Mouse (Mus musculus): ENCODE data around the gene Rnf39. TPM values are rescaled to one million over a fixed set of nuclear protein-coding genes. Genes with fewer than 3 reads are reported as not detected.

Rnf39 gene
- polyA plus RNA-seq, 1 experiment from 2014 or later, result not detected

- WGBS (ENCODE audit: missing documents), result 0% methylated on average over 31 of the region's 36 CpGs
- H3K36me3 ChIP-seq (ENCODE audit: inconsistent target), result peaks cover 30% of the 10 kb centered on the region; the same call in 1 of the 2 replicates
- peak within 1 kb of the TSS; percentile 98 for H3K4me3 ChIP-seq (ENCODE audit: inconsistent target)
- peaks cover 15% of the 10 kb centered on the region for H3K79me2 ChIP-seq (ENCODE audit: inconsistent target)
- H3K27ac ChIP-seq, result peak within 1 kb of the TSS; percentile 56
These were observed 8.5 kb downstream of the Rnf39 start, which contains the start of gene Ppp1r11 for GRCm38 (mm10) chr17:36950981-36951947. TSS of gene Ppp1r11 (minus strand) at chr17:36951741.

GRCm38 (mm10) chr17:36952631-36953030, 9.9 kb downstream of the Rnf39 start:
- Histone ChIP-seq H3K4me3 (ENCODE audit: inconsistent target) (no peak overlapping the region), H3K27ac (no peak overlapping the region), H3K36me3 (ENCODE audit: inconsistent target) (peaks cover 34% of the 10 kb centered on the region; the same call in 1 of the 2 replicates), H3K79me2 (ENCODE audit: inconsistent target) (peaks cover 19% of the 10 kb centered on the region)
- 97% methylated on average over 2 of the region's 2 CpGs for WGBS (ENCODE audit: missing documents)

- Histone ChIP-seq H3K4me3 (ENCODE audit: inconsistent target) (no peak overlapping the region), H3K79me2 (ENCODE audit: inconsistent target) (peaks cover 23% of the 10 kb centered on the region), H3K27ac (no peak overlapping the region), H3K36me3 (ENCODE audit: inconsistent target) (peaks cover 34% of the 10 kb centered on the region; the same call in 1 of the 2 replicates)
- WGBS (ENCODE audit: missing documents), result 100% methylated on average over 1 of the region's 1 CpGs
These were observed 10.3 kb downstream of the Rnf39 start for GRCm38 (mm10) chr17:36953062-36953461.

- Histone ChIP-seq H3K36me3 (ENCODE audit: inconsistent target) (peaks cover 22% of the 10 kb centered on the region; the same call in 1 of the 2 replicates), H3K79me2 (ENCODE audit: inconsistent target) (peaks cover 9% of the 10 kb centered on the region; the same call in 1 of the 2 replicates), H3K4me3 (ENCODE audit: inconsistent target) (peak within 1 kb of the TSS; percentile 94), H3K27ac (peak within 1 kb of the TSS; percentile 56)
- 1% methylated on average over 45 of the region's 46 CpGs for WGBS (ENCODE audit: missing documents)
These were observed 15.5 kb downstream of the Rnf39 start, which contains the start of the genes Znrd1 and Znrd1as for GRCm38 (mm10) chr17:36957999-36958743. TSS of gene Znrd1 (minus strand) at chr17:36958559. TSS of gene Znrd1as (plus strand) at chr17:36958592.

- WGBS (ENCODE audit: missing documents), result 36% methylated on average over 12 of the region's 12 CpGs
- H3K27ac ChIP-seq, result peak overlapping the region; percentile 56
- H3K79me2 ChIP-seq (ENCODE audit: inconsistent target), result peaks cover 9% of the 10 kb centered on the region; the same call in 1 of the 2 replicates
- H3K36me3 ChIP-seq (ENCODE audit: inconsistent target), result peaks cover 22% of the 10 kb centered on the region; the same call in 1 of the 2 replicates
- H3K4me3 ChIP-seq (ENCODE audit: inconsistent target), result peak overlapping the region; percentile 94
These were observed 16.2 kb downstream of the Rnf39 start for GRCm38 (mm10) chr17:36958884-36959283.

- peaks cover 6% of the 10 kb centered on the region; the same call in 1 of the 2 replicates for H3K36me3 ChIP-seq (ENCODE audit: inconsistent target)
- no peak overlapping the region for H3K27ac ChIP-seq
- 85% methylated on average over 1 of the region's 1 CpGs for WGBS (ENCODE audit: missing documents)
- no peak overlapping the region for H3K4me3 ChIP-seq (ENCODE audit: inconsistent target)
- peaks cover 9% of the 10 kb centered on the region; the same call in 1 of the 2 replicates for H3K79me2 ChIP-seq (ENCODE audit: inconsistent target)
These were observed 18.4 kb downstream of the Rnf39 start for GRCm38 (mm10) chr17:36961125-36961524.

GRCm38 (mm10) chr17:36966875-36967274, 24.2 kb downstream of the Rnf39 start:
- WGBS (ENCODE audit: missing documents), result 9% methylated on average over 1 of the region's 1 CpGs
- Histone ChIP-seq H3K79me2 (ENCODE audit: inconsistent target) (no peaks in the 10 kb centered on the region), H3K27ac (no peak overlapping the region), H3K36me3 (ENCODE audit: inconsistent target) (no peaks in the 10 kb centered on the region), H3K4me3 (ENCODE audit: inconsistent target) (no peak overlapping the region)

- H3K27ac ChIP-seq, result no peak overlapping the region
- no peaks in the 10 kb centered on the region for H3K79me2 ChIP-seq (ENCODE audit: inconsistent target)
- no peaks in the 10 kb centered on the region for H3K36me3 ChIP-seq (ENCODE audit: inconsistent target)
- no peak overlapping the region for H3K4me3 ChIP-seq (ENCODE audit: inconsistent target)
- WGBS (ENCODE audit: missing documents), result 80% methylated on average over 14 of the region's 14 CpGs
These were observed 27.7 kb downstream of the Rnf39 start for GRCm38 (mm10) chr17:36970316-36970890.

- no peaks in the 10 kb centered on the region for H3K79me2 ChIP-seq (ENCODE audit: inconsistent target)
- 15% methylated on average over 6 of the region's 6 CpGs for WGBS (ENCODE audit: missing documents)
- no peak overlapping the region for H3K27ac ChIP-seq
- H3K4me3 ChIP-seq (ENCODE audit: inconsistent target), result no peak overlapping the region
- no peaks in the 10 kb centered on the region for H3K36me3 ChIP-seq (ENCODE audit: inconsistent target)
These were observed 28.6 kb downstream of the Rnf39 start for GRCm38 (mm10) chr17:36971172-36971850.

- Histone ChIP-seq H3K36me3 (ENCODE audit: inconsistent target) (no peaks in the 10 kb centered on the region), H3K4me3 (ENCODE audit: inconsistent target) (no peak overlapping the region), H3K79me2 (ENCODE audit: inconsistent target) (no peaks in the 10 kb centered on the region), H3K27ac (no peak overlapping the region)
- 48% methylated on average over 3 of the region's 3 CpGs for WGBS (ENCODE audit: missing documents)
These were observed 30.1 kb downstream of the Rnf39 start for GRCm38 (mm10) chr17:36972791-36973190.

GRCm38 (mm10) chr17:36973271-36973787, 30.6 kb downstream of the Rnf39 start:
- Histone ChIP-seq H3K36me3 (ENCODE audit: inconsistent target) (no peaks in the 10 kb centered on the region), H3K4me3 (ENCODE audit: inconsistent target) (no peak overlapping the region), H3K27ac (no peak overlapping the region), H3K79me2 (ENCODE audit: inconsistent target) (no peaks in the 10 kb centered on the region)
- WGBS (ENCODE audit: missing documents), result 88% methylated on average over 8 of the region's 8 CpGs

GRCm38 (mm10) chr17:36981221-36981813, 38.6 kb downstream of the Rnf39 start, which contains the start of gene 2410137M14Rik:
TSS of gene 2410137M14Rik (minus strand) at chr17:36981237.
- Histone ChIP-seq H3K36me3 (ENCODE audit: inconsistent target) (no peaks in the 10 kb centered on the region), H3K27ac (no peak within 1 kb of the TSS), H3K79me2 (ENCODE audit: inconsistent target) (no peaks in the 10 kb centered on the region), H3K4me3 (ENCODE audit: inconsistent target) (no peak within 1 kb of the TSS)
- 34% methylated on average over 18 of the region's 18 CpGs for WGBS (ENCODE audit: missing documents)

GRCm38 (mm10) chr17:36981845-36982244, 39.1 kb downstream of the Rnf39 start:
- Histone ChIP-seq H3K27ac (no peak overlapping the region), H3K79me2 (ENCODE audit: inconsistent target) (no peaks in the 10 kb centered on the region), H3K36me3 (ENCODE audit: inconsistent target) (no peaks in the 10 kb centered on the region), H3K4me3 (ENCODE audit: inconsistent target) (no peak overlapping the region)
- 55% methylated on average over 4 of the region's 4 CpGs for WGBS (ENCODE audit: missing documents)

All from macrophage (primary cell).